Mouse (Mus musculus): ENCODE measurements around the gene Serinc3.

- TF ChIP-seq GATA1 (IDR thresholded peaks at IDR 0.05; ENCODE audit: borderline replicate concordance, low read length) (no peak), FLI1 (IDR thresholded peaks at IDR 0.05; ENCODE audit: low read length) (no peak)
Observed at GRCm38 (mm10) chr2:163682344-163682743, 37.4 kb upstream of the Serinc3 start.

Data from megakaryocyte, embryonic 14.5 days (primary cell).